Mouse (Mus musculus) kidney, adult 8-10 months (tissue): ENCODE data around the gene Mybpc2.

Source experiments
- DNase-seq, 2 experiments: peaks; one replicate each; pipeline ENCODE4 v3.0.0; 2022

Gene Mybpc2

GRCm38 (mm10) chr7:44524502-44524901, at the start of gene Mybpc2:
TSS of gene Mybpc2 (minus strand) at chr7:44524656.
- DNase-seq: peak; percentile 34 to 41

- no peak for DNase-seq
These were observed 48.6 kb upstream of the Mybpc2 start for GRCm38 (mm10) chr7:44572956-44573484.

- DNase-seq: peak; percentile 68 to 69
These were observed 47.8 kb upstream of the Mybpc2 start, which contains the start of gene Napsa for GRCm38 (mm10) chr7:44572213-44572701. TSS of gene Napsa (plus strand) at chr7:44572380.

- DNase-seq: peak; percentile 52 to 72
These were observed 47.4 kb upstream of the Mybpc2 start for GRCm38 (mm10) chr7:44571811-44572210.

GRCm38 (mm10) chr7:44570989-44571388, 46.5 kb upstream of the Mybpc2 start:
- DNase-seq: no peak

GRCm38 (mm10) chr7:44568803-44569202, 44.3 kb upstream of the Mybpc2 start:
- no peak for DNase-seq

GRCm38 (mm10) chr7:44565414-44565813, 41.0 kb upstream of the Mybpc2 start:
- DNase-seq: no peak

GRCm38 (mm10) chr7:44564486-44564885, 40.0 kb upstream of the Mybpc2 start:
- DNase-seq: peak; percentile 59 to 71

GRCm38 (mm10) chr7:44563284-44563683, 38.8 kb upstream of the Mybpc2 start:
- DNase-seq: no peak

- DNase-seq: peak; percentile 70 to 88
These were observed 36.3 kb upstream of the Mybpc2 start for GRCm38 (mm10) chr7:44560435-44561400.

- DNase-seq: no peak
These were observed 33.2 kb upstream of the Mybpc2 start for GRCm38 (mm10) chr7:44557629-44558028.

- DNase-seq: peak; percentile 96 to 97
These were observed 29.4 kb upstream of the Mybpc2 start, which contains the start of gene Nr1h2 for GRCm38 (mm10) chr7:44553826-44554225. TSS of gene Nr1h2 (minus strand) at chr7:44553951.

GRCm38 (mm10) chr7:44553196-44553764, 28.8 kb upstream of the Mybpc2 start:
- DNase-seq: peak; percentile 66 to 79

- no peak for DNase-seq
These were observed 27.9 kb upstream of the Mybpc2 start for GRCm38 (mm10) chr7:44552141-44552908.

GRCm38 (mm10) chr7:44551731-44552130, 27.3 kb upstream of the Mybpc2 start:
- no peak for DNase-seq

GRCm38 (mm10) chr7:44551301-44551700, 26.8 kb upstream of the Mybpc2 start:
- no peak for DNase-seq

GRCm38 (mm10) chr7:44550409-44550678, 25.9 kb upstream of the Mybpc2 start:
- no peak for DNase-seq

- no peak for DNase-seq
These were observed 25.4 kb upstream of the Mybpc2 start for GRCm38 (mm10) chr7:44549621-44550408.

GRCm38 (mm10) chr7:44548497-44549087, 24.1 kb upstream of the Mybpc2 start, which contains the start of gene Pold1:
TSS of gene Pold1 (minus strand) at chr7:44548849.
- peak; percentile 99 to 100 for DNase-seq

GRCm38 (mm10) chr7:44547725-44548124, 23.3 kb upstream of the Mybpc2 start:
- DNase-seq: no peak

- no peak for DNase-seq
These were observed 22.6 kb upstream of the Mybpc2 start for GRCm38 (mm10) chr7:44547041-44547440.

GRCm38 (mm10) chr7:44546274-44546673, 21.8 kb upstream of the Mybpc2 start:
- DNase-seq: no peak
